Mouse (Mus musculus): Measurements from ENCODE around the gene Mrps2. TPM values are rescaled to one million over a fixed set of nuclear protein-coding genes. Genes with fewer than 3 reads are reported as not detected.

Gene Mrps2
- polyA plus RNA-seq, 1 experiment from 2014 or later = 49.6 TPM

GRCm38 (mm10) chr2:28479208-28480204 lies 11.6 kb downstream of the Mrps2 start:
- no peak overlapping the region for H3K4me2 ChIP-seq (replicated peaks)
- H3K9ac ChIP-seq (replicated peaks) = no peak overlapping the region
- H3K9me3 ChIP-seq = no peaks in the 10 kb centered on the region
- H3K27me3 ChIP-seq = no peaks in the 10 kb centered on the region
- H3K4me3 ChIP-seq = no peak overlapping the region
- 80% methylated on average over 20 of the region's 20 CpGs for WGBS
- no peaks in the 10 kb centered on the region for H3K36me3 ChIP-seq
- no peak for ATAC-seq (replicated peaks)
- no peak overlapping the region for H3K27ac ChIP-seq (replicated peaks)
- no peaks in the 10 kb centered on the region for H3K4me1 ChIP-seq

- no peak overlapping the region for H3K9ac ChIP-seq (replicated peaks)
- H3K4me1 ChIP-seq = no peaks in the 10 kb centered on the region
- H3K9me3 ChIP-seq = no peaks in the 10 kb centered on the region
- ATAC-seq (replicated peaks) = no peak
- no peaks in the 10 kb centered on the region for H3K36me3 ChIP-seq
- no peaks in the 10 kb centered on the region for H3K27me3 ChIP-seq
- H3K27ac ChIP-seq (replicated peaks) = no peak overlapping the region
- 74% methylated on average over 2 of the region's 2 CpGs for WGBS
- no peak overlapping the region for H3K4me3 ChIP-seq
- no peak overlapping the region for H3K4me2 ChIP-seq (replicated peaks)
Measured at GRCm38 (mm10) chr2:28483861-28484260, 16.0 kb downstream of the Mrps2 start.

GRCm38 (mm10) chr2:28494521-28494920 lies 26.7 kb downstream of the Mrps2 start:
- H3K36me3 ChIP-seq = no peaks in the 10 kb centered on the region
- WGBS = 77% methylated on average over 2 of the region's 2 CpGs
- no peaks in the 10 kb centered on the region for H3K27me3 ChIP-seq

GRCm38 (mm10) chr2:28495207-28495756 lies 27.4 kb downstream of the Mrps2 start:
- WGBS = 89% methylated on average over 14 of the region's 14 CpGs

More at GRCm38 (mm10) chr2:28494521-28494920, 26.7 kb downstream of the Mrps2 start:
- Histone ChIP-seq H3K9ac (replicated peaks) (no peak overlapping the region), H3K4me3 (no peak overlapping the region), H3K9me3 (no peaks in the 10 kb centered on the region), H3K4me1 (no peaks in the 10 kb centered on the region), H3K27ac (replicated peaks) (no peak overlapping the region), H3K4me2 (replicated peaks) (no peak overlapping the region)
- ATAC-seq (replicated peaks) = no peak

DNA sequence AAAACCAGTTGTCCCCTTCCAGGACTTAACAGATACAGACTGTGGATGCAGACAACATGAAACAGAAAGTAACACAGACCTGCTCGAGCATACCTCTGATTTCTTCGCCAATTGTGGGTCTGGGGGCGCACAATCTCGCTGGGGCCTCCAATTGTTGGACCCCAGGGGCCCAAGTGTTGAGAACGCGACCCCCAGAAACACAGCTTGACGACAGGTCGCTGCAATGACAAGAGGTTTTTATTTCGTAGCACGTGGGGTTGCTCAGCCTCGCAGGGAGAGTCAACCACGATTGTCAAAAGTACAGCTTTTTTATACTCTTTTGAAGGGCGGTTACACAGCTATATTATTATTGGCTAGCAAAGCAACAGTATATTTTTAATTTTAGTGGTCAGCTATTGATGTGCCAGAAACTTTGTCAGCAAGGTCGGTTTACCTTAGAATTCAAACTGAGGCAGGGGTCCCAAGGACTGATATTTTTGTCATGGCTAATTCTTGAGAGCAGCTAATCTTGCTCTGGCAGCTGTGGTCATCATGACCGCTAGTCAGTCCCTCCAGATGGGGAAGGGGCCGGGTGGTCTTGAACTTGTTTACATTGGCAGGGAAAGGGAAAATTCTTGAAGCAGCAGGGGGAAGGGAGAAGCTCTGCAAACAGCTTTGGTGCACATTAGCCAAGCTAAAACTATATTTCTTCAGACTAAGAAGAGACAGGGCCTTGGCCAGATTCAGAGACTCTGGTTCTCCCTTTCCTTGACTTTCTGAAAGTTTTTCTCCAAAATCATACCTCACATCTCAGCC lies 28.1 kb downstream of the Mrps2 start:
- no peaks in the 10 kb centered on the region for H3K36me3 ChIP-seq
- H3K9me3 ChIP-seq = no peaks in the 10 kb centered on the region
- no peak overlapping the region for H3K27ac ChIP-seq (replicated peaks)
- no peak overlapping the region for H3K9ac ChIP-seq (replicated peaks)
- H3K4me1 ChIP-seq = no peaks in the 10 kb centered on the region
- H3K27me3 ChIP-seq = no peaks in the 10 kb centered on the region
- 88% methylated on average over 16 of the region's 16 CpGs for WGBS
- no peak overlapping the region for H3K4me3 ChIP-seq
- H3K4me2 ChIP-seq (replicated peaks) = no peak overlapping the region
- ATAC-seq (replicated peaks) = no peak

More at GRCm38 (mm10) chr2:28495207-28495756, 27.4 kb downstream of the Mrps2 start:
- Histone ChIP-seq H3K9me3 (no peaks in the 10 kb centered on the region), H3K4me2 (replicated peaks) (no peak overlapping the region), H3K9ac (replicated peaks) (no peak overlapping the region), H3K4me1 (no peaks in the 10 kb centered on the region), H3K36me3 (no peaks in the 10 kb centered on the region), H3K4me3 (no peak overlapping the region), H3K27ac (replicated peaks) (no peak overlapping the region), H3K27me3 (no peaks in the 10 kb centered on the region)
- ATAC-seq (replicated peaks) = no peak

DNA sequence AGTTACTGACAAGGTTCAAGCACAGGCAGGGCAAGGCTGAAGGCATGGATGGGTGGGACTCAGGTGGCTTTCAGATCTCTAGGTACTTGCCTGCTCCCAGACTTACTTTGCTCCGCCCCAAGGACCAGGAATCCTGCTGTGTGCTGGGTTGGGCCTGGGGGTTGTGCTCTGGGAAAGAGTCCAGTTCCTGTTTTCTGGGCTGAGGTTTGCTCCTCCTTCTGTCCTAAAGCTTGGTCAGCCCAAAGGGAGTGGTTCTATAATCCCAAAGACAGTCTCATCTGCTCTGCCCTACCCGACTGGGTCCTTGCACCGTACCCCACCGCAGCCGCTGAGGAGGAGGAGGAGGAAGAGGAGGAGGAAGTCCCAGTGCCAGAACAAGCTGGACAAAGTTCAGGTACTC lies 28.8 kb downstream of the Mrps2 start, which contains the start of gene Gbgt1:
Gene Gbgt1 (plus strand): TSS at position 221 of the 400 bp plus-strand sequence.
- ATAC-seq (replicated peaks) = no peak
- Histone ChIP-seq H3K27ac (replicated peaks) (no peak within 1 kb of the TSS), H3K36me3 (no peaks in the 10 kb centered on the region), H3K9ac (replicated peaks) (no peak within 1 kb of the TSS), H3K4me3 (no peak within 1 kb of the TSS), H3K9me3 (no peaks in the 10 kb centered on the region), H3K4me2 (replicated peaks) (no peak within 1 kb of the TSS), H3K27me3 (no peaks in the 10 kb centered on the region), H3K4me1 (no peaks in the 10 kb centered on the region)
- 79% methylated on average over 5 of the region's 5 CpGs for WGBS

- Histone ChIP-seq H3K9ac (replicated peaks) (no peak overlapping the region), H3K36me3 (no peaks in the 10 kb centered on the region), H3K27me3 (no peaks in the 10 kb centered on the region), H3K4me1 (no peaks in the 10 kb centered on the region), H3K27ac (replicated peaks) (no peak overlapping the region), H3K9me3 (no peaks in the 10 kb centered on the region), H3K4me3 (no peak overlapping the region), H3K4me2 (replicated peaks) (no peak overlapping the region)
- 89% methylated on average over 5 of the region's 5 CpGs for WGBS
- no peak for ATAC-seq (replicated peaks)
Measured at GRCm38 (mm10) chr2:28497561-28497960, 29.7 kb downstream of the Mrps2 start.

DNA sequence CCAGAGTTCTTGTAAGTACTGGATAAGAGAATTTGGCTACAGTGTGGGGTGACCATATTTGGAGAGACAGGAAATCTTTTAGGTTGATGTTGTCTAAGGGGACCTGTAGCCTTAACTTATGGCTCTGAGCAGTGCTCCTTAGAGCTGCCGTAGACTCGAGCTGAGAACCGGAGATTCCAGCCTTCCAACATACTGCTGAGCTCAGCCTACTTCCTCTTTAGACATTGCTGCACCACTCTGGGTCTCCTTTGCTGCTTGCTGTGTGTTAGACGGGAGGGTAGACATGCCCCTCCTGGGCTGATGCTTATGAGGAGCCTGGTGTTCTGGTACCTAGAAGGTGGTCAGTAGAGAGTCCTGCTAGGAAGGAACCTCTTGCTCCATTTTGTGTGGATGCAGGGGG lies 30.6 kb downstream of the Mrps2 start:
- no peaks in the 10 kb centered on the region for H3K27me3 ChIP-seq
- no peak overlapping the region for H3K4me2 ChIP-seq (replicated peaks)
- H3K36me3 ChIP-seq = no peaks in the 10 kb centered on the region
- no peak for ATAC-seq (replicated peaks)
- H3K9me3 ChIP-seq = no peaks in the 10 kb centered on the region
- no peaks in the 10 kb centered on the region for H3K4me1 ChIP-seq
- H3K4me3 ChIP-seq = no peak overlapping the region
- no peak overlapping the region for H3K27ac ChIP-seq (replicated peaks)
- 84% methylated on average over 4 of the region's 4 CpGs for WGBS
- H3K9ac ChIP-seq (replicated peaks) = no peak overlapping the region

- Histone ChIP-seq H3K4me3 (no peak overlapping the region), H3K9ac (replicated peaks) (no peak overlapping the region), H3K4me1 (no peaks in the 10 kb centered on the region), H3K4me2 (replicated peaks) (no peak overlapping the region), H3K9me3 (no peaks in the 10 kb centered on the region), H3K27ac (replicated peaks) (no peak overlapping the region), H3K27me3 (peaks cover 3% of the 10 kb centered on the region; the same call in 1 of the 2 replicates), H3K36me3 (no peaks in the 10 kb centered on the region)
- 80% methylated on average over 10 of the region's 10 CpGs for WGBS
- no peak for ATAC-seq (replicated peaks)
Measured at GRCm38 (mm10) chr2:28502987-28503386, 35.1 kb downstream of the Mrps2 start.

DNA sequence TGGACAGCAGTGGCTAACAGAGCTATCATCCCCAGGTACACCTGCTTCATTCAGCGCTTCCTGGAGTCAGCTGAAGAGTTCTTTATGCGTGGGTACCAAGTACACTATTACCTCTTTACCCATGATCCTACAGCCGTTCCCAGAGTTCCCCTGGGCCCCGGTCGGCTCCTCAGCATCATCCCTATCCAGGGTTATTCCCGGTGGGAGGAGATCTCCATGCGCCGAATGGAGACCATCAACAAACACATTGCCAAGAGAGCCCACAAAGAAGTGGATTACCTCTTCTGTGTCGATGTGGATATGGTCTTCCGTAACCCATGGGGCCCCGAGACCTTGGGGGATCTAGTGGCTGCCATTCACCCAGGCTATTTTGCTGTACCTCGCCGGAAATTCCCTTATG lies 36.8 kb downstream of the Mrps2 start:
- no peaks in the 10 kb centered on the region for H3K36me3 ChIP-seq
- no peak overlapping the region for H3K4me3 ChIP-seq
- no peak overlapping the region for H3K9ac ChIP-seq (replicated peaks)
- H3K4me2 ChIP-seq (replicated peaks) = no peak overlapping the region
- ATAC-seq (replicated peaks) = no peak
- peaks cover 3% of the 10 kb centered on the region; the same call in 1 of the 2 replicates for H3K27me3 ChIP-seq
- WGBS = 87% methylated on average over 13 of the region's 13 CpGs
- no peaks in the 10 kb centered on the region for H3K4me1 ChIP-seq
- no peaks in the 10 kb centered on the region for H3K9me3 ChIP-seq
- H3K27ac ChIP-seq (replicated peaks) = no peak overlapping the region

DNA sequence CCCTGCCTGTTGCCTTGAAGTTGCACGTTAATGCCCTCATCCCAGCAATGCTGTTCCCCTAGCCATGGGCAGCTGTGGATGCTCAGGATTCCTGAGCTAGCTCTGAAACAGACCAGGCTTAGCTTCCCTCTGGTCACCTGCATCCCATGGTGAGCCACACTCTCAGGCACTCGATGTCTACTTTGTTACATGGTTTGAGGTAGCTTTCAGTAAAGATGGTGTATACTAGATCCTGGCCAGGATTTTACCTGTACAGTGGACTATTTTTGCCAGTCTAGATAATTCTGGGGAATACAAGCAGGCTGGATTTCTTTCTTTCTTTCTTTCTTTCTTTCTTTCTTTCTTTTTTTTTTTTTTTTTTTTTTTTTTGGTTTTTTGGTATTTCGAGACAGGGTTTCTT lies 37.9 kb downstream of the Mrps2 start, which contains the start of gene Gm10134:
Gene Gm10134 (plus strand): TSS at position 301 of the 400 bp plus-strand sequence.
- ATAC-seq (replicated peaks) = no peak
- 81% methylated on average over 3 of the region's 3 CpGs for WGBS
- H3K9ac ChIP-seq (replicated peaks) = no peak within 1 kb of the TSS
- no peaks in the 10 kb centered on the region for H3K4me1 ChIP-seq
- H3K9me3 ChIP-seq = no peaks in the 10 kb centered on the region
- H3K27me3 ChIP-seq = peaks cover 3% of the 10 kb centered on the region; the same call in 1 of the 2 replicates
- H3K27ac ChIP-seq (replicated peaks) = no peak within 1 kb of the TSS
- H3K4me2 ChIP-seq (replicated peaks) = no peak within 1 kb of the TSS
- H3K4me3 ChIP-seq = no peak within 1 kb of the TSS
- H3K36me3 ChIP-seq = no peaks in the 10 kb centered on the region

DNA sequence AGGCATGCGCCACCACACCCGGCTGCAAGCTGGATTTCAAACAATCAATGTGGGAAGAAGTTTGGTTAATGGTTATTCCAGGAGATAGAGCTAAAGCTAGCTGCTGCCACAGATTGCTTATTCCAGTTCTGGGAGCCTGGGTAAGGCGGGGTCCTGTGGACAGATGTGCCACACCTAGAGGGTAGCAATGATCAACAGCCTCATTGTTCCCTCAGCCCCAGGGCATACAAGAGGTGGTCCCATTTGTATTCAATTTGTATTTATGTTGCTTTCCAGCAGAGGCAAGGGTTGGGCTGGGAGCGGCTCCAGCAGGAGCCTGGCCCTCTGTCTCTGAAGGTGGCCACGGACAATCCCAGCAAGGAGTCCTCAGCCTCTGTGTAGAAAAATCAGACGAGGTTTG lies 38.4 kb downstream of the Mrps2 start:
- peaks cover 3% of the 10 kb centered on the region; the same call in 1 of the 2 replicates for H3K27me3 ChIP-seq
- 78% methylated on average over 6 of the region's 6 CpGs for WGBS
- H3K4me2 ChIP-seq (replicated peaks) = no peak overlapping the region
- H3K9me3 ChIP-seq = no peaks in the 10 kb centered on the region
- ATAC-seq (replicated peaks) = no peak
- no peak overlapping the region for H3K27ac ChIP-seq (replicated peaks)
- no peaks in the 10 kb centered on the region for H3K36me3 ChIP-seq
- no peak overlapping the region for H3K4me3 ChIP-seq
- no peak overlapping the region for H3K9ac ChIP-seq (replicated peaks)
- no peaks in the 10 kb centered on the region for H3K4me1 ChIP-seq

All from forebrain, embryonic 15.5 days (tissue).